Mouse (Mus musculus) bone marrow, adult 2 months (tissue): ENCODE measurements around the gene Slc23a2.

Source experiments
- CTCF ChIP-seq: fragments of 200-500 bp; IDR thresholded peaks from 2 replicates; pipeline ENCODE4 v1.5.1; 2011; ENCODE audit warnings: low read length, control low read depth; ENCODE audit not compliant: control insufficient read depth, insufficient read depth
- POLR2A ChIP-seq: fragments of 200-500 bp; IDR thresholded peaks from 2 replicates; pipeline ENCODE4 v1.6.1; 2011; ENCODE audit warnings: low read depth, mild to moderate bottlenecking, control low read depth, low read length, borderline replicate concordance; ENCODE audit not compliant: control insufficient read depth

DNA sequence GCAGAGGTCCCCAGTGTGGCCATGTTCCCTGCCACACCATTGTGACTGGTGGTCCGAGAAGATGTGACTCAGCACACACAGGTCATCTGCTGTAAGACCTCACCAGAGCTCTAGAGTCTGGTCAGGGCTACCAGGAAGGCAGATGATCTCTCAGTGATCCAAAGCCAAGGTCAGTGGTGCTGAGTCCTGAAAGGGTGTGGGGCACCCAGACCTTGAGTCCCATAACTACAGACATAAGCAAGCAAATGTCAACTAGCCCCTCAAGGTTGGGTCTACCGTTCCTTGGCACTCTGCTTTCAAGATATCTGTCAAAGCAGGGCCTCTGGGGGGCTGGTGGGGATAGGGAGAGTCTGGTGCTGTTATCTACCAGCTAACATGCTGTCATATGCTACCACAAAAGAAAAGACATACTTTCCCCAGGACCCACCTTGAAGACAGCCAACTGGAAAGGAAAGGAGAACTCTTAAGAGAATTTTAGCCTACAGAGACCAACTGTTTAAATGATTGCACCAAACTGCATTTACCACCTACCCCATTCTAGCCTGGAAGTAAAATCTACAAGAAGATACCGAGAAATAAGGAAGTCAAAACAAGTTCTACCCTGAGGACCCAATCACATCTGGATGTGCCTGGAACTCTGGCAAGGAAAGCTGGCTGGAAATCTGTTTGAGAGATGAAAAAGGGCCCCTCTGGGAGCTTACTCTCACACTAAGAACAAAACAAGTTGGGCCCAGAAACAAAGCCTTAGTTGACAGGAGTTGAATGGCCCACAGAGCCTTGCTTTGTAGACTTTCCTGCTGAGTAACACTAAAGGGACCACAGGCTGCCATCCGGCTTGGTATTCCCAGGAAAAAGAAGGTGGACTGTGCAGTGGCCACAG, 110.1 kb downstream of the Slc23a2 start:
- TF ChIP-seq POLR2A (no peak), CTCF (no peak)
